Mouse (Mus musculus): ENCODE data around the gene Col5a1.

DNA sequence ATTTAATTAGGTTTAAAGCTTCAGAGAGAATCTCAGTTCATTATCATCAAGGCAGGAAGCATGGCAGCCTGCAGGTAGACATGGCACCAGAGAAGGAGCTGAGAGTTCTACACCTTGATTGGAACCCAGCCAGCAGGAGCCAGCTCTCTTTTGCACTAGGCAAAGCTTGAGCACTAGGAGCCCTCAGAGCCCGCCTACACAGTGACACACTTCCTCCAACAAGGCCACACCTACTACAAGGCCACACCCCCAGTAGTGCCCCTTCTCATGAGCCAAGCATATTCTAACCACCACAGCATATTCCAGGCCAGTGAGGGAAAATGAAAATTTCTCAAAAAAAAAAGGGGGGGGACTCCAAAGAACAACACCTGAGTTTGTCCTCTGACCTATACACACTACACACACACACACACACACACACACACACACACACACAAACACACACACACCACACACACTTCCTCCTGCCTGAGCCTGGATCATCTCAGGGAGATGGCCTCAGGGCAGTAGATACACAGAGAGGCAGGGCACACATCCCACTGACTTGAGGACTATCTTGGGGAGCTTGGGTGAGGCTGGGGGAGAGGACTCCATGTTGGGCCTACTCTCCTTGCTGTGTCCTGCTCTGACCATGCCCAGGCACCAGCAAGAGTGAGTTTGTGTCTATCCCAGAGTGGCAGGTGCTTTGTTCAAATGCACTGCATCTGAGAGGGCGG lies 181.8 kb downstream of the Col5a1 start:
- TF ChIP-seq CTCF (IDR thresholded peaks at IDR 0.05) (no peak), EP300 (IDR thresholded peaks at IDR 0.05) (no peak)

Data from lung, postnatal 0 days (tissue).